Mouse (Mus musculus) forebrain, embryonic 10.5 days (tissue): ENCODE data around the gene Srd5a3. TPM values are rescaled to one million over a fixed set of nuclear protein-coding genes. Genes with fewer than 3 reads are reported as not detected.

Source experiments
- polyA plus RNA-seq: library from polyadenylated mRNA; unstranded; fragments of >200 nt; fragmentation: Nextera tagmentation; extraction: Ambion mirVana; gene quantifications from 2 replicates; pipeline ENCODE4 v1.2.1, GENCODE M21; 2016

Gene Srd5a3
- polyA plus RNA-seq, 1 experiment from 2014 or later: 22.8 TPM

Other genes starting within 250 kb of the Srd5a3 start
- 24.3 and 25.9 TPM in 2 replicates for gene Kdr, start 161.8 kb upstream of the Srd5a3 start, polyA plus RNA-seq
- gene Tmem165, start 43.6 kb downstream of the Srd5a3 start, polyA plus RNA-seq: 65.7 and 79.4 TPM in 2 replicates
- 10.2 and 11.5 TPM in 2 replicates for gene Clock, start 164.5 kb downstream of the Srd5a3 start, polyA plus RNA-seq
- gene Pdcl2, start 190.9 kb downstream of the Srd5a3 start, polyA plus RNA-seq: not detected in 2 replicates
- gene Nmu, start 223.5 kb downstream of the Srd5a3 start, polyA plus RNA-seq: 0.84 and 0.99 TPM in 2 replicates